Mouse (Mus musculus) forebrain, embryonic 13.5 days (tissue): ENCODE measurements around the gene Klhl25. TPM values are rescaled to one million over a fixed set of nuclear protein-coding genes. Genes with fewer than 3 reads are reported as not detected.
"Not testable (repeated sequence)": the region's sequence is repeated elsewhere in the genome, so short reads cannot be mapped to it uniquely, and the experiment has no call there.

Experiments used
- ATAC-seq: fragments of 200-750 bp; cut with Nextera tagmentation; 2 replicates; pipeline ENCODE4 v1.8.0; 2017
- H3K27ac ChIP-seq: fragments of 300-500 bp; sonication (generic); 2 replicates; pipeline ENCODE4 v1.5.1; 2015; ENCODE audit warnings: inconsistent platforms, mild to moderate bottlenecking, moderate library complexity
- H3K27me3 ChIP-seq: fragments of 300-500 bp; sonication (generic); 2 replicates; pipeline ENCODE4 v1.6.1; 2015; ENCODE audit warnings: mild to moderate bottlenecking, inconsistent platforms
- H3K36me3 ChIP-seq: fragments of 300-500 bp; sonication (generic); 2 replicates; pipeline ENCODE4 v1.6.1; 2015; ENCODE audit warnings: mild to moderate bottlenecking, inconsistent platforms; ENCODE audit not compliant: poor library complexity, severe bottlenecking
- H3K4me1 ChIP-seq: fragments of 300-500 bp; sonication (generic); 2 replicates; pipeline ENCODE4 v1.6.1; 2015; ENCODE audit warnings: inconsistent platforms
- H3K4me2 ChIP-seq: fragments of 300-500 bp; sonication (generic); 2 replicates; pipeline ENCODE4 v1.6.1; 2015; ENCODE audit warnings: inconsistent platforms, mild to moderate bottlenecking, moderate library complexity
- H3K4me3 ChIP-seq: fragments of 300-500 bp; sonication (generic); 2 replicates; pipeline ENCODE4 v1.5.1; 2015; ENCODE audit warnings: mild to moderate bottlenecking, inconsistent platforms
- H3K9ac ChIP-seq: fragments of 300-500 bp; sonication (generic); 2 replicates; pipeline ENCODE4 v1.6.1; 2015; ENCODE audit warnings: mild to moderate bottlenecking, inconsistent platforms
- H3K9me3 ChIP-seq: fragments of 300-500 bp; sonication (generic); replicated peaks from 2 replicates; pipeline ENCODE4 v1.6.1; 2016; ENCODE audit warnings: inconsistent platforms
- WGBS: fragments of 180-500 bp; shearing (Covaris S2); methylation state at CpG from one replicate; pipeline ENCODE4 v1.1.7; 2015; 5-methylcytosine and 5-hydroxymethylcytosine counted together
- polyA plus RNA-seq: library from polyadenylated mRNA; unstranded; fragments of >200 nt; fragmentation: Nextera tagmentation; extraction: Ambion mirVana; gene quantifications from 2 replicates; pipeline ENCODE4 v1.2.1, GENCODE M21; 2015

Gene Klhl25
- polyA plus RNA-seq, 1 experiment from 2014 or later, result 31.5 TPM

DNA sequence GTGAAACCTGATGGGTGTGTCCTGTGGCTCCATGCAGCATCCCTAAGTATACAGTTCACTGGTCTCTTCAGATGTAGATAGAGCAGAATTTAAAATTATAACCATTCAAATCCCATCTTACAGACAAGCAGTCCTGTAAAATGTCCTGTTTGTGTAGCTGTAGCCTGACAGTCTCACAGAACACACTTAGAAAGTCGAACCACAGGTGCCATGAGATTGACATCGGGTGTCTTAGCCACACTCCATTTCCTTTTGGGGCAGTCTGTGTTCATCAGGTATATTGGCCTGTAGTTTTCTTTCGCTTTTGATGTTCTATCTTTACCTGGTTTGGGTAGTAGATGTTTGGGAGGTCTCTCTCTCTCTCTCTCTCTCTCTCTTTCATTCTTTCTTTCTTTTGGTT is 33.7 kb downstream of the Klhl25 start:
- Histone ChIP-seq H3K36me3 (no peaks in the 10 kb centered on the region), H3K9ac (no peak overlapping the region), H3K27me3 (no peaks in the 10 kb centered on the region), H3K27ac (no peak overlapping the region), H3K4me3 (no peak overlapping the region), H3K4me2 (no peak overlapping the region), H3K9me3 (no peaks in the 10 kb centered on the region), H3K4me1 (peaks cover 6% of the 10 kb centered on the region; the same call in 1 of the 2 replicates)
- no peak for ATAC-seq
- 77% methylated on average over 3 of the region's 3 CpGs for WGBS

DNA sequence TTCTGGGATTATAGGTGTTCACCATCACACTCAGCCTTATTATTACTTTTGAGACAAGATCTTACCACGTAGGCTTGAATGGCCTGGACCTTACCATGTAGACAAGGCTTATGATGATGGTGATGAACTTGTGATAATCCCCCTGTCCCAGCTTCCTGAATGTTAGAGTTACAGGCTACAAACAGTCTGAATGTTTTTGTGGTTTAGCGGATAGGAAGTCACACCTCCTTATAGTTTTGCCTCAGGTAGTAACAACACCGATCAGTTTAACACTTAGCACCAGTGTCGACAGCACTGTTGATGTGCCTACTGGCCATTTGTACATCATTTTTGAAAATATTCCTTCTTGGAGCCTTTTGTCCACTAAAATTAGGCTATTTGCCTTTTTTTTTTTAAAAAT is 43.4 kb downstream of the Klhl25 start:
- ATAC-seq, result no peak
- Histone ChIP-seq H3K27me3 (no peaks in the 10 kb centered on the region), H3K9ac (no peak overlapping the region), H3K4me1 (no peaks in the 10 kb centered on the region), H3K9me3 (no peaks in the 10 kb centered on the region), H3K36me3 (no peaks in the 10 kb centered on the region), H3K4me3 (no peak overlapping the region), H3K4me2 (no peak overlapping the region), H3K27ac (no peak overlapping the region)
- WGBS, result 96% methylated on average over 4 of the region's 4 CpGs

DNA sequence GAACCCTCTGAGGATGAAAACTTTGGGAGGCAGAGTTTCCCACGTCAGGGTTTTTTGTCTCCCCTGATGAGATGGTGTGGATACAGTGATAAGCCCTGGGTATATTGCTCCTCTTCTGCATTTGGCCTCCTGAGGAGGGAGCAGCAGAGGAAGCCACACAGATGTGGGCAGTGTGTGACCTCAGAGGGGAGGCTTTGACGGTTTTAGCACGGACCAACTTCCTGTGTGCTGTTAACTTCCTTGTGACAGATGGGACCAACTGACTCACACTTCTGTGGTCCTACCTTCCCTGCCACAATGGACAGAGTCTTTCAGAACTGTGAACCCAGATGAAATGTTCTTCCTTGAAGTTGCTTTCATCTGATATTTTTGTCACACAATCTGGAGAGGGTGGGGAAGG is 44.6 kb downstream of the Klhl25 start:
- 92% methylated on average over 3 of the region's 3 CpGs for WGBS

GRCm38 (mm10) chr7:75893709-75894108 is 45.6 kb downstream of the Klhl25 start:
- no peaks in the 10 kb centered on the region for H3K36me3 ChIP-seq
- H3K4me1 ChIP-seq, result no peaks in the 10 kb centered on the region
- H3K4me2 ChIP-seq, result no peak overlapping the region
- no peak overlapping the region for H3K4me3 ChIP-seq
- no peak overlapping the region for H3K27ac ChIP-seq
- H3K9me3 ChIP-seq, result no peaks in the 10 kb centered on the region
- H3K27me3 ChIP-seq, result no peaks in the 10 kb centered on the region
- 93% methylated on average over 8 of the region's 8 CpGs for WGBS
- no peak for ATAC-seq
- H3K9ac ChIP-seq, result no peak overlapping the region

More for the DNA sequence above, 44.6 kb downstream of the Klhl25 start:
- Histone ChIP-seq H3K4me3 (no peak overlapping the region), H3K27ac (no peak overlapping the region), H3K4me2 (no peak overlapping the region), H3K36me3 (no peaks in the 10 kb centered on the region), H3K9me3 (no peaks in the 10 kb centered on the region), H3K27me3 (no peaks in the 10 kb centered on the region), H3K9ac (no peak overlapping the region), H3K4me1 (no peaks in the 10 kb centered on the region)
- no peak for ATAC-seq

GRCm38 (mm10) chr7:75897041-75897440 is 48.9 kb downstream of the Klhl25 start:
- no peak overlapping the region for H3K4me3 ChIP-seq
- H3K9ac ChIP-seq, result no peak overlapping the region
- H3K4me2 ChIP-seq, result no peak overlapping the region
- WGBS, result 88% methylated on average over 5 of the region's 5 CpGs
- no peaks in the 10 kb centered on the region for H3K36me3 ChIP-seq
- H3K27ac ChIP-seq, result no peak overlapping the region
- no peaks in the 10 kb centered on the region for H3K27me3 ChIP-seq
- no peaks in the 10 kb centered on the region for H3K4me1 ChIP-seq
- no peaks in the 10 kb centered on the region for H3K9me3 ChIP-seq
- ATAC-seq, result no peak

DNA sequence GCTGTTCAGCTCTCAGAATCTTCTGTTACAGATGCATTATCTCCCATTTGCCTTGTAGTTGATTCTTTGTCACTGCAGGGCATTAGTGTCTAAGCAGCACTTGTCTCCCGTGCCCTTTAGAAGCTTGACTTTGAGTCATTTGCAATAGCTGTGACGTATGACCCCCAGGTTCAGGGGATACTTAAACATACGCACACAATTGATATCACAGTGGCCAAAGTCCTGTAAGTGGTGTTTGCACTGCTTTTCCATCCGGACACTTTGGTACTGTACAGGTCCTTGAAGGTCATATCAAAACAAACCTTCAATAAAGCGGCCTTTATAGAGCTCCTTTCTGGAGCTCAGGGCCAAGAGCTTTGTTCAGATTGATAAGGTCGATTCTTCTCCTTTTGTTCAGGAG is 51.0 kb downstream of the Klhl25 start:
- no peaks in the 10 kb centered on the region for H3K9me3 ChIP-seq
- H3K9ac ChIP-seq, result no peak overlapping the region
- WGBS, result 67% methylated on average over 6 of the region's 6 CpGs
- H3K27ac ChIP-seq, result no peak overlapping the region
- no peaks in the 10 kb centered on the region for H3K4me1 ChIP-seq
- H3K27me3 ChIP-seq, result no peaks in the 10 kb centered on the region
- H3K36me3 ChIP-seq, result no peaks in the 10 kb centered on the region
- ATAC-seq, result no peak
- H3K4me3 ChIP-seq, result no peak overlapping the region
- no peak overlapping the region for H3K4me2 ChIP-seq

DNA sequence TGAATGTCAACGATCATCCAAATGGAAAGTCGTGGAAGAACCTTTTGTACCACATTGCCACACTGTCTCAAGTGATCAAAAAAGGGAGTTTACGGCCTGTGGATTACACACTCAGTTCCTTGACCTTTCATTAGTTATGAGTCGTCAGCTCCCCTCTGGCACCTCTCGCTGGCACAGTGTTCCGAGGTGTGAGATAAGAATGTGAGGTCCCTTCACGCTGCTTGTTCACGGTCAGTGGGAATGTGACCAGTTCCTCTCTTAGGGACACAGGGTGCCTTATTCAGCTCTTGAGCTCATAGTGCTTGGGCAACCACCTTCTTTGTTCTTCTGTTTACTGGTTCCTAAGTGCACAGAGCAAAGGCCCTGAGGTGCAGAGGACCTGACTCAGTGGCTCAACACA is 51.4 kb downstream of the Klhl25 start:
- no peaks in the 10 kb centered on the region for H3K9me3 ChIP-seq
- H3K27me3 ChIP-seq, result no peaks in the 10 kb centered on the region
- H3K27ac ChIP-seq, result no peak overlapping the region
- H3K36me3 ChIP-seq, result no peaks in the 10 kb centered on the region
- no peak for ATAC-seq
- H3K4me2 ChIP-seq, result no peak overlapping the region
- no peak overlapping the region for H3K4me3 ChIP-seq
- no peaks in the 10 kb centered on the region for H3K4me1 ChIP-seq
- WGBS, result 59% methylated on average over 8 of the region's 8 CpGs
- H3K9ac ChIP-seq, result no peak overlapping the region

GRCm38 (mm10) chr7:75899954-75900353 is 51.8 kb downstream of the Klhl25 start:
- Histone ChIP-seq H3K36me3 (no peaks in the 10 kb centered on the region), H3K9me3 (no peaks in the 10 kb centered on the region), H3K27ac (no peak overlapping the region), H3K4me2 (no peak overlapping the region), H3K4me1 (no peaks in the 10 kb centered on the region), H3K27me3 (no peaks in the 10 kb centered on the region), H3K9ac (no peak overlapping the region), H3K4me3 (no peak overlapping the region)
- no peak for ATAC-seq
- WGBS, result 80% methylated on average over 4 of the region's 4 CpGs

- no peak overlapping the region for H3K4me2 ChIP-seq
- H3K9me3 ChIP-seq, result no peaks in the 10 kb centered on the region
- no peak overlapping the region for H3K4me3 ChIP-seq
- H3K9ac ChIP-seq, result no peak overlapping the region
- no peaks in the 10 kb centered on the region; the same call in 1 of the 2 replicates for H3K4me1 ChIP-seq
- no peak overlapping the region for H3K27ac ChIP-seq
- H3K36me3 ChIP-seq, result no peaks in the 10 kb centered on the region
- no peak for ATAC-seq
- H3K27me3 ChIP-seq, result no peaks in the 10 kb centered on the region
- 43% methylated on average over 2 of the region's 2 CpGs for WGBS
Observed at GRCm38 (mm10) chr7:75905145-75905544, 57.0 kb downstream of the Klhl25 start.

DNA sequence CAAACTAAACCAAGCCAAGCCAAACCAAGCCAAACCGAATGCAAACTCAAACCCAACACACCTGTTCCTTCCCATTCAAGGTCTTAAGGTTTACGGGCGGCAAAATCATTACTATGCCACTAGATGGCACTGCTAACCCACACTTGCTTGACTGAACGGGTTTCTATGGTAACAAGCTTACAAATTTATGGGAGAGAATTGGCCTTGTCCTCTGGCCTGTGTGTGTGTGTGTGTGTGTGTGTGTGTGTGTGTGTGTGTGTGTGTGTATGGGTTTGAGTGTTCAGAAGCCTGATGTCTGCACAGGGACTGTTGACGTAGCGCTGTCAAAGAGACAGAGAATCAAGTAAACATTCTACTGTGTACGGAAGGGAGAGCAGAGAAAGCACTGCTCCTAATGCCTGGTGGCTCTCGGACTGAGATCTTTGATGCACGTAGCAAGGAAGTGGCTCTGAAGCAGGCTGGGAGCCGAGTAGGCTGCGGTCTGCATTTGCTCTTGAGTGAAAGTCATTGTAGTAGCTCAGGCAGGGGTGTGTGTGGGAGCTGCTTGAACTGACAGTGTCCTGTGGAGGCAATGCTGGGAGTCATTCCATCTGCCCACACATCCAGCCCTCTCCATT is 62.0 kb downstream of the Klhl25 start:
- WGBS, result 4% methylated on average over 11 of the region's 11 CpGs
- Histone ChIP-seq H3K36me3 (no peaks in the 10 kb centered on the region), H3K9me3 (no peaks in the 10 kb centered on the region), H3K4me2 (peak overlapping the region; percentile 57), H3K4me3 (peak overlapping the region; percentile 33), H3K4me1 (peaks cover 9% of the 10 kb centered on the region), H3K9ac (peak overlapping the region; percentile 51), H3K27me3 (no peaks in the 10 kb centered on the region), H3K27ac (no peak overlapping the region; the same call in 1 of the 2 replicates)
- ATAC-seq, result peak; percentile 76

DNA sequence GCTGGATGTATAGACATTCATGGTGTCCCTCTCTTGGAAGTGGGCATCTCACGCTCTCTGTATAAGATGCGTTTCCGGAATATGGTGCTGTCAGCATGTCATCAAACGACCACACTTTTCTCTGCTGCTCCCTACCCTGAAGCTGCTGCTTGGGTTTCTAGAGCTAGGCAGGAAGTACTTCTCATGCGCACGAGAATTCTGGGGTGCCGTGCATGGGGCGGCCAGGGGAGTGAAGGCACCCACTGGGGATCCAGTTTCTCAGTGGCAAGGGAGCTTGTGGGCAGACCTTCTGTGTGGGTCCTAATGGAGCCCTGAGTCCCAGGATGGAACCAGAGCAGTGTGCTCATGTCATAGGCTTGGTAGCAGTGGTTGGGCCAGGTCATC is 62.5 kb downstream of the Klhl25 start:
- Histone ChIP-seq H3K9me3 (no peaks in the 10 kb centered on the region), H3K4me2 (peak overlapping the region; percentile 57), H3K27me3 (no peaks in the 10 kb centered on the region), H3K4me3 (no peak overlapping the region), H3K36me3 (no peaks in the 10 kb centered on the region), H3K9ac (peak overlapping the region; percentile 51; the same call in 1 of the 2 replicates), H3K4me1 (peaks cover 9% of the 10 kb centered on the region), H3K27ac (no peak overlapping the region; the same call in 1 of the 2 replicates)
- 89% methylated on average over 8 of the region's 8 CpGs for WGBS
- peak; percentile 3; the same call in 1 of the 2 replicates for ATAC-seq

DNA sequence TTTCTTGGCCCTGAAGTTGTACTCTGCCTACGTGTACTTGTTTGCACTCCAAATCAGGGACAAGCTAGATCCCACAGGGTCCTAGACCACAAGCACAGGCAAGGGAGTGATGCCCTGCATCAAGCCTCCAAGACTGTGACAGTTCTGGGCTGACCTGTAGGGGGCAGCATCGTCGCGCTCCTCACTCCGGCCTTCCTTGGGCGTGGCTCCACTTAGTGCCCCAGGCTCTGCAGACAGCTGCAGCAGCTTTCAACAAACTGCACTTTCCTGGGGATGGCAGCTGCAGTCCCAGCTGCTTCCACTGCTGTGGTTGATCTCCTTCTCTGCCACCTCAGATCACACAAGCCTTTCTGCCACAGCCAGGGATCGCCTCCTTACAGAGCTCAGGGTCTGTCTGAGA is 65.8 kb downstream of the Klhl25 start:
- no peak overlapping the region for H3K4me2 ChIP-seq
- no peak overlapping the region for H3K27ac ChIP-seq
- H3K4me1 ChIP-seq, result peaks cover 9% of the 10 kb centered on the region
- no peak overlapping the region for H3K4me3 ChIP-seq
- H3K9me3 ChIP-seq, result no peaks in the 10 kb centered on the region
- 4% methylated on average over 7 of the region's 7 CpGs for WGBS
- no peaks in the 10 kb centered on the region for H3K27me3 ChIP-seq
- ATAC-seq, result peak; percentile 85
- no peaks in the 10 kb centered on the region for H3K36me3 ChIP-seq
- H3K9ac ChIP-seq, result no peak overlapping the region

DNA sequence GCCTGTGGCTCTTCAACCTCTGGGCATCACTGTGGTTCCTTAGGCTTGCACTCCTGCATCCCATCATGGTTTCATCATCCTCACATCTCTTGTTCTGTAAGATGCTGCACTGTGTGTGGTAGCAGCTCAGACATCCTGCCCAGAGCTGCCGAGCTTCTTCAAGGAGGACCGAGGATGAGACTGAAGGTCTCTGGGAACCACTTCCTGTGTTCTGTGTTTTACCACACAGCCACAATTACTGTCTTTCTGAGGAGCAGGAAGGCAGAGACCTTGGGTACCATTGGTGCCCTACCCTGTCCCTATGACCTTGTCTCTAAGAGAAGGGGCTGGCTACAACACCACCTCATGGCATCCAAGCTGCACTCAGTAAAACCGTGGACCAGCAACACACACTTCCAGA is 67.4 kb downstream of the Klhl25 start:
- H3K9ac ChIP-seq, H3K27me3 ChIP-seq, H3K36me3 ChIP-seq, H3K4me1 ChIP-seq, H3K4me3 ChIP-seq, H3K4me2 ChIP-seq, H3K27ac ChIP-seq, H3K9me3 ChIP-seq, ATAC-seq: not testable (repeated sequence)
- 87% methylated on average over 3 of the region's 3 CpGs for WGBS
